Mouse (Mus musculus) liver, embryonic 15.5 days (tissue): ENCODE data around the gene Lysmd2. TPM values are rescaled to one million over a fixed set of nuclear protein-coding genes. Genes with fewer than 3 reads are reported as not detected.

Source experiments
- ATAC-seq: fragments of 200-750 bp; cut with Nextera tagmentation; 2 replicates; pipeline ENCODE4 v1.8.0; 2017; ENCODE audit warnings: moderate number of reproducible peaks, mild to moderate bottlenecking, moderate library complexity; ENCODE audit not compliant: insufficient read depth
- H3K27ac ChIP-seq: fragments of 300-500 bp; sonication (generic); replicated peaks from 2 replicates; pipeline ENCODE4 v1.5.1; 2015; ENCODE audit warnings: mild to moderate bottlenecking, inconsistent platforms
- H3K27me3 ChIP-seq: fragments of 300-500 bp; sonication (generic); 2 replicates; pipeline ENCODE4 v1.6.1; 2015; ENCODE audit warnings: mild to moderate bottlenecking, inconsistent platforms
- H3K36me3 ChIP-seq: fragments of 300-500 bp; sonication (generic); replicated peaks from 2 replicates; pipeline ENCODE4 v1.6.1; 2015; ENCODE audit warnings: moderate library complexity, mild to moderate bottlenecking, inconsistent platforms
- H3K4me1 ChIP-seq: fragments of 300-500 bp; sonication (generic); replicated peaks from 2 replicates; pipeline ENCODE4 v1.6.1; 2015; ENCODE audit warnings: inconsistent platforms
- H3K4me2 ChIP-seq: fragments of 300-500 bp; sonication (generic); 2 replicates; pipeline ENCODE4 v1.6.1; 2015; ENCODE audit warnings: moderate library complexity, mild to moderate bottlenecking, inconsistent platforms
- H3K4me3 ChIP-seq: fragments of 300-500 bp; sonication (generic); replicated peaks from 2 replicates; pipeline ENCODE4 v1.5.1; 2015; ENCODE audit warnings: mild to moderate bottlenecking, inconsistent platforms
- H3K9ac ChIP-seq: fragments of 300-500 bp; sonication (generic); 2 replicates; pipeline ENCODE4 v1.6.1; 2015; ENCODE audit warnings: moderate library complexity, mild to moderate bottlenecking, inconsistent platforms
- H3K9me3 ChIP-seq: fragments of 300-500 bp; sonication (generic); replicated peaks from 2 replicates; pipeline ENCODE4 v1.6.1; 2016; ENCODE audit warnings: inconsistent platforms
- WGBS: fragments of 180-500 bp; shearing (Covaris S2); methylation state at CpG from one replicate; pipeline ENCODE4 v1.1.7; 2015; ENCODE audit warnings: mixed read lengths; ENCODE audit not compliant: insufficient replicate concordance; 5-methylcytosine and 5-hydroxymethylcytosine counted together
- polyA plus RNA-seq: library from polyadenylated mRNA; unstranded; fragments of >200 nt; fragmentation: Nextera tagmentation; extraction: Ambion mirVana; gene quantifications from 2 replicates; pipeline ENCODE4 v1.2.1, GENCODE M21; 2015

Lysmd2 gene
- 1.8 and 2.1 TPM in 2 replicates for polyA plus RNA-seq

DNA sequence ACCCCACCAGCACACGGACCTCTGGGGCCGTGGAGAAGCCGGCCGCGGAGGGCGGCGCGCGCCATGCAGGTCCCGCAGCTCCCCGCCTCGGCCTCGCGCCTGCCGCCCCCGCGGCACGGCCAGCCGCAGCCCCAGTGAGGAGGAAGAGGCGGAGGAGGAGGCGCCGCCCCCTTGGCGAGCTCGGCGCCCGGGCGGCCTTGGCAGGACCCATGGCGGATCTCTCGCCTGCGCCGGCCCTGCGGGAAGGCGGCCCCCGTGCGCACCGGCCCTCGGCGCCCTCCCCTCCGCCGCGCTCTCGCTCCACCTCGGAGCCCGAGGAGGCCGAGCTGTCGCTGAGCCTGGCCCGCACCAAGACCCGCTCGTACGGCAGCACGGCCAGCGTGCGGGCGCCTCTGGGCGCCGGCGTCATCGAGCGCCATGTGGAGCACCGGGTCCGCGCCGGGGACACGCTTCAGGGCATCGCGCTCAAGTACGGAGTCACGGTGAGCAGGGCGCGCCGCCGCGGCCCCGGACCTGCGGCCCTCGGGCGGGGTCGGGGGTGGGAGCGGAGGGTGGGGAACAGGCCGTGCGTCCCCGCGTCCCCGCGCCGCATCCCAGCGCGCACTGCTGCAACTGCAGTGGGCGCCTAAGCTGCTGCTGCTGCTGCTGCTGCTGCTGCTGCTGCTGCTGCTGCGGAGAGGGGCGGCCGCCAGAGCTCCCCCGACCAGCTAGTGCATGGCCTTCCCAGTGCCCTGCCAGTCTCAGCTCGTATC is at the start of gene Lysmd2:
Gene Lysmd2 (plus strand): TSS at position 186 of the 752 bp plus-strand sequence.
- H3K9me3 ChIP-seq: no peaks in the 10 kb centered on the region
- peak; percentile 64 for ATAC-seq
- no peak within 1 kb of the TSS for H3K27ac ChIP-seq
- no peaks in the 10 kb centered on the region for H3K36me3 ChIP-seq
- under 1% methylated on average over 91 of the region's 94 CpGs for WGBS
- H3K27me3 ChIP-seq: peaks cover 40% of the 10 kb centered on the region
- H3K4me1 ChIP-seq: no peaks in the 10 kb centered on the region; the same call in 1 of the 2 replicates
- no peak within 1 kb of the TSS for H3K9ac ChIP-seq
- H3K4me3 ChIP-seq: peak within 1 kb of the TSS; percentile 56
- H3K4me2 ChIP-seq: peak within 1 kb of the TSS; percentile 74

DNA sequence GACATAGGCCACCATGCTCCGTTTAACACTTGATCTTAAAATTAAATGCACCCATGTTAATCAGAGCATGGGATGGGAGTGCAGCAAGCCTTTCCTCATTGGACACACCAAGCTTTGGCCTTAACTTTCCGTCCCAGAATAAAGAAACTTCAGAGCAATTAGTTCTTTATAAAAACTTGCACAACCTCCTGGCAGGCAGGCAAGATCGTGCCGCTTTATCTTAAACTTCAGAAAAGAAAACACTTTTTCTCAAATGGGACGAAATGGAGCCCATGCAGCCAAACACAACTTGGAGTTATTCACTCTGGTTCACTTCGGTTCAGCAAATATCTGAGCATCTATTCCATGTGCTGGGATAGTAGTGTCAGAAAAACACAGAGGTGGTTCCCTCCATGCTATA is 46.2 kb upstream of the Lysmd2 start:
- WGBS: 75% methylated on average over 6 of the region's 6 CpGs
- ATAC-seq: no peak
- H3K4me1 ChIP-seq: no peaks in the 10 kb centered on the region
- H3K27me3 ChIP-seq: no peaks in the 10 kb centered on the region
- H3K36me3 ChIP-seq: no peaks in the 10 kb centered on the region
- no peaks in the 10 kb centered on the region for H3K9me3 ChIP-seq
- H3K4me3 ChIP-seq: no peak overlapping the region
- H3K9ac ChIP-seq: no peak overlapping the region
- no peak overlapping the region for H3K27ac ChIP-seq
- no peak overlapping the region for H3K4me2 ChIP-seq

DNA sequence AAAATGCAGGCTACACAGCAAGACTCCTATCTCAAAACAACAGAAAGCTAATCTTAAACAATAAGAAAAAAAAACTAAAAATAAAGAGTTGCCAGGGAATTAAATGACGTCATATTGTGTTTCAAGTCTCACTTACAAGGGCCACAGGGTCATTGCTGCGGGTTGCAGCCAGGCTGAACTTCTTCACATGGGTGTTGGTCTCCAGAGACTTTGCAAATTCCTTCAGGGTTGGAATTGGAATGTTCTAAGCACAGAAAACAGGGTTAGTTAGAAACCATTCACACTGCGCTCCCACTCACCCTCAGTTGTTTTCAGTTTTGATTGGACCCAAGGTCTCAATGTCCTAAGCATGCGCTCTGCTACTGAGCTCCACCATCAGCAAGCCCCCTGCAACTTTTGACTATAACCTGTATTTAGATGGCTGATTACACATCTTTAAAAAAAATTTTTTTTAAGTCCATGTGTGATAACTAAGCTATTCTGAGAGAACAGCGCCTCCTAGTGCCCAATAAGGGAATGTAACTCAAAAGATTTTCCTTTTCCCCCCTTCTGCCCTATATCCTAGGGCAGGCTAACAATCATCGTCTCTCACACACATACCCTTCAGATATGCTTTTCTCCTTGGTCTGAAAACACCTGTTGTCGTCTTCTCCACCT is 43.7 kb upstream of the Lysmd2 start:
- Histone ChIP-seq H3K27me3 (no peaks in the 10 kb centered on the region), H3K4me1 (no peaks in the 10 kb centered on the region), H3K4me3 (no peak overlapping the region), H3K9ac (no peak overlapping the region), H3K27ac (no peak overlapping the region), H3K36me3 (no peaks in the 10 kb centered on the region), H3K9me3 (no peaks in the 10 kb centered on the region), H3K4me2 (no peak overlapping the region)
- WGBS: 42% methylated on average over 7 of the region's 7 CpGs
- no peak for ATAC-seq

DNA sequence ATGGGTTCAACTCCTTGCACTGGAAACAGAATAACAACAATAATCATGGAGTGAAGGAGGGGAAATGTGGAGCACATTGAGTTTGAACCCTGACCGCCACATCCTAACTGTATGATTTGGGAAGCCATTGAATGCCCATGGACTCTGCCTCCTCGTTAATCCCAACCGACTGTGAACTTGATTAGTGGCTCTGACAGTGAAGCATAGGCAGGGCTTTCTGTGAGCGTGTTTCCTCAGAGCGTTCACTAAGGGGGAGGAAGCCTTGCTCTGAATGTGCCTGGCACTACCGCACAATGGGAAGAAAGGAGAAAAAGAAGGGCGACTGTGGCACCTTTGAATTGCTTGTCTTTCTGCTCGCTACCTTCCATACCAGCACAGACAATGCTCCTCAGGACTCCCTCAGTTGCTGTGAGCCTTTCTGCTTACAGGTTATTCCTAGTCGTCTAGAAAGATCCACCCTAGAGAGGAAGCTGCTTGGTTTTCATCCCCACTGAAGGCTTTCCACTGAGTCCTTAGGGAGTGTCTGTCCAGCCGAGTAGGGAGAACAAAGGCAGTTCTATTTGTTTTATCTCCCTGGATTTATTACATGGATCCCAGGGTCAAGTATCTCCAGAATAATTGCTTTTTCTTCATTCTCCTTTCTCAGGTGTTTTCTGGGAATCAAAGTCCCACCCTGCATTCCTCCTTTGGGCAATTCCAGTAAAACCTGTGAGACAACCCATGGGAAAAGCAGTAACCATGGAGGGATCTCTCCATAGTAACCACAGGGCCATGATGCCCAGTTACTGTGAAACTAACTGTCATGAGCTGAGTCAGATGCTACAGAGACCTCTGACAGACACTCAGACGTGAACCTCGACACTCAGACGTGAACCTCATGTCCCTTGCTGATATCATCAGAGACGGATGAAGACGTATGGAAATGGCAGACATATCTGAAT is 35.4 kb upstream of the Lysmd2 start:
- Histone ChIP-seq H3K27ac (no peak overlapping the region), H3K4me2 (no peak overlapping the region), H3K9me3 (no peaks in the 10 kb centered on the region), H3K4me1 (no peaks in the 10 kb centered on the region), H3K36me3 (no peaks in the 10 kb centered on the region), H3K4me3 (no peak overlapping the region), H3K9ac (no peak overlapping the region), H3K27me3 (no peaks in the 10 kb centered on the region)
- no peak for ATAC-seq
- 65% methylated on average over 15 of the region's 15 CpGs for WGBS

DNA sequence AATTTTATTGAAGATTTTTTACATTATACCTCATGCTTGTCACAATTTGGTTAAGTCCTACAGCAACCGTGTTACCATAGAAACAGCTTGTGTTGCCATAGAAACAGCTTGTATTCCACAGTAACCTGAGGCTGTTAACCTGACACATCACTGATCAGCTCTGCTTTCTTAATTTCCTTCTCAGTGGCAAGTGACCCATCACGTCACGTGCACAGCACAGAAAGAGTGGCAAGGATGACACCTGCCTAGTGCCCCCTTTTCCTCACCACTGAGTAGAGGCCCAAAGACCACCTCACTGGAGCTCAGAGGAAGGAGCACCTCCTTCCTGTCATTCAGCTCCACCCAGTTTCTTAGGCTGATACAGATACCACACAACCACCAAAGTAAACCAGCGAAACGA is 32.1 kb upstream of the Lysmd2 start:
- H3K27me3 ChIP-seq: no peaks in the 10 kb centered on the region
- H3K27ac ChIP-seq: no peak overlapping the region
- no peak overlapping the region for H3K4me3 ChIP-seq
- no peak overlapping the region for H3K4me2 ChIP-seq
- no peaks in the 10 kb centered on the region for H3K4me1 ChIP-seq
- H3K9ac ChIP-seq: no peak overlapping the region
- no peaks in the 10 kb centered on the region for H3K36me3 ChIP-seq
- 70% methylated on average over 5 of the region's 5 CpGs for WGBS
- no peaks in the 10 kb centered on the region for H3K9me3 ChIP-seq
- no peak for ATAC-seq

DNA sequence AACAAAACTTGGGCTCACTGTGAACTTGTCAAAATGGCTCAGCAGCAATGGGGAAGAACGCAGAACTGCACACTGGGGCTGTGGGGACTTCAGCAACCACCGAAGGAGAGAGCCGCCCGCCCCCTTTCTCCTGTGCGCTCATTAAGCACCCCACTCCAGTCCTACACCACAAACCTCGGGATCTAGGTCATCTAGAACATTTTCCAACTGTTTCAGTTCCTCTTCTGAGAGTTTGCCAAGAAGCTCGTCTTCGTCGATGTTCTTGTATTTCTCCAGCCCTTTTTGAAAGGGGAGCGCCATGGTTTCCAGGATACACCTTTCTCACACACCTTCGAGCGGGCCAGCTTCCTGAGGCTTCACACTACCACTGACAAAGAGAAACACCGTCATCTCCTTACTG is 28.5 kb upstream of the Lysmd2 start:
- H3K4me2 ChIP-seq: no peak overlapping the region
- 56% methylated on average over 13 of the region's 13 CpGs for WGBS
- no peaks in the 10 kb centered on the region for H3K36me3 ChIP-seq
- H3K27ac ChIP-seq: no peak overlapping the region
- no peaks in the 10 kb centered on the region for H3K4me1 ChIP-seq
- H3K9me3 ChIP-seq: no peaks in the 10 kb centered on the region
- H3K9ac ChIP-seq: no peak overlapping the region
- no peak overlapping the region for H3K4me3 ChIP-seq
- no peak for ATAC-seq
- 0 out of 2 replicates have a peak, but pooled peaks cover 3% of the 10 kb centered on the region for H3K27me3 ChIP-seq

DNA sequence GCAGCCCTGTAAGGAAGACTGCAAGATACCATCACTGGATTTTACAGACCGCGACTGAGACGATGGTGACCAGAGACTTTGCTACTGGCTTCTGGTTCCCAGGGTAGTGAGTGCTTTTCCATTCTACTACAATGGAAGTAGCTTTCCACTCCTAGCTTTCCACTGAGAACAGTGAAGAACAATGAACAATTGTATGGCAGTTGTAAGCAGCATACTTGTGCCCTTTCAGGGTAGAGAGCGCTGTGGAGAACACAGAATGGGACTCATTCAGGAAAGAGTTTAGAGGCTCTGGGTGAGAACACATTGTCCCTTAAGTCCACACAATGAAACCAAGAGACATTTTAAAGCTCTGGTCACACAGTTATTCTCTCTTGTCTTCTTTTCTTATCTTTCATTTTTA is 27.9 kb upstream of the Lysmd2 start:
- H3K27me3 ChIP-seq: 0 out of 2 replicates have a peak, but pooled peaks cover 3% of the 10 kb centered on the region
- H3K4me3 ChIP-seq: no peak overlapping the region
- no peak overlapping the region for H3K4me2 ChIP-seq
- H3K4me1 ChIP-seq: no peaks in the 10 kb centered on the region
- H3K9ac ChIP-seq: no peak overlapping the region
- H3K36me3 ChIP-seq: no peaks in the 10 kb centered on the region
- no peak for ATAC-seq
- no peaks in the 10 kb centered on the region for H3K9me3 ChIP-seq
- 59% methylated on average over 4 of the region's 4 CpGs for WGBS
- no peak overlapping the region for H3K27ac ChIP-seq

DNA sequence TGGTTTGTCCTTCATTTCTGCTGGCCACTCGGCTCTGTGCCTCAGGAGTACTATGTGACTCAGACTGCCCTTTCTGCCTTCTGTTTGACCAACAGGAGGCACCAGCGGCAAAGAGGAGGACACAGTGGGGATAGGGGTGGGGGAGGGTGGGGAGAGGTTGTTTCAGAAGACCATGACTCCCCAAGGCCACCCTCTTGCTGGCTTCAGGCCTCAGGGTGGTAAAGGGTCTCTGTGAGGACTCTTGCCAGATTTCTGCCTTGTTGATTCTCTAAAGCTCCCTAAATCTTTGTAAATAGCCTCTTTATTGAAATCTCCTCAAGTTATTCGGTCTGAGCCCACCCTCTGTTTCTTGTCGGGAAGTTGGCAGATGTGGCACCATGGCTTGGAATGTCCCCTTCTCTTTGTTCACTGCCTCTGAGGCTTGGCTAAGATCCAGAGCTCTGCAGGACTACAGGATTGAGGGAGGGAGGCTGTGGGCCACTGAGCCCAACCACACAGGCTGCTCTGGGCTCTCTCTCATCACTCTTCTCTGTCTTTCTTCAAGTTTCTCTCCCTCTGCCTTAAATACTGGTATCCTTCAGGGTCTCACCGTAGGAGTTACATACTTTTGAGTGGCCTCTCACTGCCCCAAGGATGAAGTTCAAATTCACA is 26.2 kb upstream of the Lysmd2 start:
- Histone ChIP-seq H3K4me1 (no peaks in the 10 kb centered on the region), H3K27ac (no peak overlapping the region), H3K4me2 (no peak overlapping the region), H3K9me3 (no peaks in the 10 kb centered on the region), H3K9ac (no peak overlapping the region), H3K4me3 (no peak overlapping the region), H3K36me3 (no peaks in the 10 kb centered on the region), H3K27me3 (0 out of 2 replicates have a peak, but pooled peaks cover 3% of the 10 kb centered on the region)
- ATAC-seq: no peak
- WGBS: 53% methylated on average over 5 of the region's 5 CpGs

DNA sequence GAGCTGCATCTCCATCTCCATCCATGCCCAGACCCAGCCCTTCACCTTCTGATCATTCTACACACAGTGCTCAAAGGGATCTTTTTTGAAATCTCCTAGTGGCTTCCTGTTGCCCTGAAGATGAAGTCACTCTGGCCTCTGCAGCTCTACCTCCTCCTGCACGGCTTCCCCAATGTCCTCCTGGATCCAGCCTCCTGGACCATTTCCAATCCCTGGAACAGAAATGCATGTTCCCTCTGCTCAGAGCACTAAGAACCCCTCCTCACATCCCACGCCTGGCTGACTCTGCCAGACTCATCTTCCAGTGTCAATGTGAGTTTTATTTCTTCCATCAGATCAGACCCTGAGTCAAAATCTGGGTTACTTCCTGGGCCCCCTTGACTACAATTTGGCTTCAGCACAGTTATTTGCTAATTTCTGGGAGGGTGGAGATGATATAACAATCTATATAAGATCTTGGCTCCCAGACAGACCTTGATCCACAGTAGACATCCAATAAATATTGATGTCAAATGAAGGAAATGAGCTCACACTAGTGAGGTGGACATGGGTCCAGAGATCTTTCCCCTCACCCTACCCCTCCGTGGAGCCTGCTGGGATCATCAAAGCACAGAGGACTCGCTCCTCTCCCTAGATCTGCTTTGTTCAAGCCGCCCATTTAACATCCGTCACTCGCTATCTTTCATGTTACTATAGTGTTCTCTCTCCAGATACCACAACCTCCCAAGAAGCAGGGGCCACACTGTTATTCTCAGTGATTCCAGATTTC is 25.2 kb upstream of the Lysmd2 start:
- Histone ChIP-seq H3K4me2 (no peak overlapping the region), H3K9me3 (no peaks in the 10 kb centered on the region), H3K4me1 (no peaks in the 10 kb centered on the region), H3K36me3 (no peaks in the 10 kb centered on the region), H3K4me3 (no peak overlapping the region), H3K9ac (no peak overlapping the region), H3K27me3 (0 out of 2 replicates have a peak, but pooled peaks cover 3% of the 10 kb centered on the region), H3K27ac (no peak overlapping the region)
- 52% methylated on average over 7 of the region's 7 CpGs for WGBS
- no peak for ATAC-seq

DNA sequence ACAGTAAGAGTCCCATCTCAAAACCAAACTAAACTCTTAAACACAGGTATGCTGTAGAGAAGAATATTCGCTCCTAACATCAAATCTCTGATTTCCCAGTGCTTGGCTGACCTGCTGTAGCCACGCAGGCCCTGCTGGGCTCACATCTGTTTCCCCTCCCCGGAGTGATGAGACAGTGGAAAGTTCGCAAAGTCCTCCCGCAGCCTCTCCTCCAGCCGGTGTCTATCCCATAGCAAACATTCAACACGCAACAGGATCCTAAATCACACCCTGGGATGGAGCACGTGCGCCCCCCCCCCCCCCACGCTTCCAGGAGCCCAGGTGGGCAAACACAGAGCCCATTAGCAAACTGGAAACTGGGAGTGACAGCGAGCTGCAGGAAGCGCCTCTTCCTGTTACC is 24.0 kb upstream of the Lysmd2 start:
- no peak overlapping the region; the same call in 1 of the 2 replicates for H3K4me2 ChIP-seq
- no peaks in the 10 kb centered on the region for H3K4me1 ChIP-seq
- H3K36me3 ChIP-seq: no peaks in the 10 kb centered on the region
- no peaks in the 10 kb centered on the region for H3K9me3 ChIP-seq
- 15% methylated on average over 12 of the region's 12 CpGs for WGBS
- ATAC-seq: no peak
- 0 out of 2 replicates have a peak, but pooled peaks cover 3% of the 10 kb centered on the region for H3K27me3 ChIP-seq
- H3K9ac ChIP-seq: no peak overlapping the region
- no peak overlapping the region for H3K4me3 ChIP-seq
- H3K27ac ChIP-seq: no peak overlapping the region
